Mouse (Mus musculus) heart, postnatal 14 days (tissue): ENCODE results near the gene Krtap11-1. TPM values are rescaled to one million over a fixed set of nuclear protein-coding genes. Genes with fewer than 3 reads are reported as not detected.

Experiments used
- DNase-seq, 2 experiments: peaks; one replicate each; pipeline ENCODE4 v3.0.0; 2021 to 2022
- intact Hi-C: fragments of 180-260 bp; cut with DNase I; formaldehyde crosslinking; loops from one replicate; pipeline ENCODE4 v1.15.1; 2025
- long read RNA-seq, 2 experiments: library from polyadenylated mRNA; stranded (forward); transcript quantifications; one replicate each; pipeline ENCODE4 v2.0.0; 2021
- total RNA-seq, 2 experiments: library from RNA; stranded (reverse); gene quantifications; 2 replicates each; pipeline ENCODE4 v1.2.3; 2021

The Krtap11-1 gene
- not detected for total RNA-seq
- long read RNA-seq, experiment 1: 0 reads
- long read RNA-seq, experiment 2: 0 reads

- no peak for DNase-seq
- intact Hi-C loops: no loop called here
These were observed at the start of gene Krtap11-1 for GRCm38 (mm10) chr16:89571083-89571482. Krtap11-1 (minus strand) TSS chr16:89571183.

- intact Hi-C loops: no loop called here
- no peak for DNase-seq
These were observed 47.2 kb upstream of the Krtap11-1 start for GRCm38 (mm10) chr16:89618190-89618589.

- intact Hi-C loops: no loop called here
These were observed 46.3 kb upstream of the Krtap11-1 start for GRCm38 (mm10) chr16:89617251-89617650.

GRCm38 (mm10) chr16:89613726-89614125, 42.7 kb upstream of the Krtap11-1 start:
- intact Hi-C loops: no loop called here
- peak; percentile 4 to 17 for DNase-seq

More at GRCm38 (mm10) chr16:89617251-89617650, 46.3 kb upstream of the Krtap11-1 start:
- peak; percentile 44 to 66 for DNase-seq

- intact Hi-C loops: no loop called here
- DNase-seq: no peak
These were observed 37.8 kb upstream of the Krtap11-1 start for GRCm38 (mm10) chr16:89608791-89609185.

- intact Hi-C loops: no loop called here
- DNase-seq: peak; percentile 15 to 29
These were observed 37.3 kb upstream of the Krtap11-1 start for GRCm38 (mm10) chr16:89608161-89608790.

GRCm38 (mm10) chr16:89606951-89607350, 36.0 kb upstream of the Krtap11-1 start:
- intact Hi-C loops: no loop called here
- no peak for DNase-seq

- no peak for DNase-seq
- intact Hi-C loops: no loop called here
These were observed 16.2 kb upstream of the Krtap11-1 start for GRCm38 (mm10) chr16:89587209-89587608.

- DNase-seq: no peak
- intact Hi-C loops: no loop called here
These were observed 14.9 kb upstream of the Krtap11-1 start for GRCm38 (mm10) chr16:89585604-89586508.

- intact Hi-C loops: no loop called here
- DNase-seq: no peak
These were observed 10.7 kb upstream of the Krtap11-1 start for GRCm38 (mm10) chr16:89581658-89582057.

- intact Hi-C loops: no loop called here
- no peak for DNase-seq
These were observed 467 bp downstream of the Krtap11-1 start for GRCm38 (mm10) chr16:89570516-89570915.

- no peak for DNase-seq
- intact Hi-C loops: no loop called here
These were observed 1.8 kb downstream of the Krtap11-1 start for GRCm38 (mm10) chr16:89569136-89569535.

GRCm38 (mm10) chr16:89568141-89568540, 2.8 kb downstream of the Krtap11-1 start:
- DNase-seq: no peak
- intact Hi-C loops: no loop called here

- DNase-seq: no peak
- intact Hi-C loops: no loop called here
These were observed 20.7 kb downstream of the Krtap11-1 start for GRCm38 (mm10) chr16:89550298-89550697.

- no peak for DNase-seq
- intact Hi-C loops: no loop called here
These were observed 32.9 kb downstream of the Krtap11-1 start for GRCm38 (mm10) chr16:89538031-89538484.

GRCm38 (mm10) chr16:89537349-89537748, 33.6 kb downstream of the Krtap11-1 start:
- no peak for DNase-seq
- intact Hi-C loops: no loop called here

- intact Hi-C loops: no loop called here
- no peak for DNase-seq
These were observed 40.4 kb downstream of the Krtap11-1 start for GRCm38 (mm10) chr16:89530547-89530946.

- intact Hi-C loops: no loop called here
- DNase-seq: no peak
These were observed 41.1 kb downstream of the Krtap11-1 start for GRCm38 (mm10) chr16:89529846-89530245.

GRCm38 (mm10) chr16:89528380-89528779, 42.6 kb downstream of the Krtap11-1 start:
- intact Hi-C loops: no loop called here
- DNase-seq: no peak

GRCm38 (mm10) chr16:89520996-89521395, 50.0 kb downstream of the Krtap11-1 start:
- intact Hi-C loops: no loop called here
- no peak for DNase-seq

GRCm38 (mm10) chr16:89520555-89520954, 50.4 kb downstream of the Krtap11-1 start:
- no peak for DNase-seq
- intact Hi-C loops: no loop called here
